Mouse (Mus musculus) heart, postnatal 0 days (tissue): ENCODE measurements around the gene Serinc5. TPM values are rescaled to one million over a fixed set of nuclear protein-coding genes. Genes with fewer than 3 reads are reported as not detected.

Source experiments
- ATAC-seq: fragments of 200-750 bp; cut with Nextera tagmentation; 2 replicates; pipeline ENCODE4 v1.8.0; 2017; ENCODE audit warnings: low read depth, moderate number of reproducible peaks, moderate library complexity; ENCODE audit not compliant: insufficient read depth
- DNase-seq: peaks from one replicate; pipeline ENCODE4 v3.0.0-alpha.2; 2016; ENCODE audit warnings: low spot score
- H3K27ac ChIP-seq: fragments of 300-500 bp; sonication (generic); 2 replicates; pipeline ENCODE4 v1.5.1; 2014; ENCODE audit warnings: low read depth, mild to moderate bottlenecking
- H3K27me3 ChIP-seq: fragments of 300-500 bp; sonication (generic); 2 replicates; pipeline ENCODE4 v1.6.1; 2014; ENCODE audit warnings: low read length, mixed read lengths; ENCODE audit not compliant: control insufficient read depth, insufficient read depth
- H3K36me3 ChIP-seq: fragments of 300-500 bp; sonication (generic); replicated peaks from 2 replicates; pipeline ENCODE4 v1.6.1; 2014; ENCODE audit warnings: low read length, mixed read lengths; ENCODE audit not compliant: control insufficient read depth, insufficient read depth
- H3K4me1 ChIP-seq: fragments of 300-500 bp; sonication (generic); 2 replicates; pipeline ENCODE4 v1.6.1; 2014; ENCODE audit warnings: antibody characterized with exemption; ENCODE audit not compliant: control insufficient read depth, insufficient read depth
- H3K4me2 ChIP-seq: fragments of 300-500 bp; sonication (generic); 2 replicates; pipeline ENCODE4 v1.6.1; 2014; ENCODE audit warnings: low read depth, mild to moderate bottlenecking, low read length, moderate library complexity
- H3K4me3 ChIP-seq: fragments of 300-500 bp; sonication (generic); 2 replicates; pipeline ENCODE4 v1.5.1; 2014; ENCODE audit warnings: low read depth, low read length
- H3K9ac ChIP-seq: fragments of 300-500 bp; sonication (generic); replicated peaks from 2 replicates; pipeline ENCODE4 v1.6.1; 2014; ENCODE audit warnings: low read depth, low read length, mixed read lengths
- H3K9me3 ChIP-seq: fragments of 300-500 bp; sonication (generic); replicated peaks from 2 replicates; pipeline ENCODE4 v1.6.1; 2016; ENCODE audit warnings: low read length; ENCODE audit not compliant: control insufficient read depth
- CTCF ChIP-seq: IDR thresholded peaks from 2 replicates; pipeline ENCODE4 v1.5.1; 2016; ENCODE audit warnings: antibody characterized with exemption, control low read depth, low read depth
- EP300 ChIP-seq: IDR thresholded peaks from 2 replicates; pipeline ENCODE4 v1.6.1; 2016; ENCODE audit warnings: antibody characterized with exemption, low read depth
- WGBS: fragments of 180-500 bp; shearing (Covaris S2); extraction: QIAGEN DNeasy Blood & Tissue Kit; methylation state at CpG from one replicate; pipeline ENCODE4 v1.1.7; 2014; 5-methylcytosine and 5-hydroxymethylcytosine counted together
- polyA plus RNA-seq: library from polyadenylated mRNA; unstranded; fragments of >200 nt; fragmentation: Nextera tagmentation; extraction: Ambion mirVana; gene quantifications from 2 replicates; pipeline ENCODE4 v1.2.1, GENCODE M21; 2015
- total RNA-seq: library from RNA; depleted of rRNA; stranded (reverse); fragments of >200 nt; gene quantifications from 2 replicates; pipeline ENCODE4 v1.2.3, GENCODE M21; 2014; ENCODE audit warnings: low replicate concordance

Gene Serinc5
- total and polyA plus RNA-seq, 2 experiments from 2014 or later = 9.8 to 28.2 TPM

DNA sequence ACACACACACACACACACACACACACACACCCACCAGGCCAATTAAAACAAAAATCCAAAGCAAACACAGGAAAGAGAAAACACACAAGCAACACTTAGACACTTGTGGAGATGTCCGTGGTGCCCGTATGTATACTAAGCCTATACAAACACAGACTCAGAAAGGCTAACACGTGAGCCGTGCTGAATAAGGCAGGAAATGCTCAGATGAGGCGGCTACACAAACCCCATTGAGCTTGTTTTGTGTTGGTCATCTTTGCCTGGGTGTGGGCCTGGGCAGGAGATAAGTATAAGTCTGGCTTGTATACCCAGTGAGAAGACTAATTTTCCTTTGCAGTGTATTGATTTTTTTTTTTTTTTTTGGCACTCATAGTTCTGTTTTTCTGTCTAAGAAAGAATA lies 91.1 kb downstream of the Serinc5 start:
- H3K9me3 ChIP-seq = no peaks in the 10 kb centered on the region
- no peak overlapping the region for H3K4me3 ChIP-seq
- no peak for DNase-seq
- H3K4me2 ChIP-seq = no peak overlapping the region
- H3K27me3 ChIP-seq = no peaks in the 10 kb centered on the region
- H3K9ac ChIP-seq = no peak overlapping the region
- ATAC-seq = no peak
- H3K4me1 ChIP-seq = no peaks in the 10 kb centered on the region
- TF ChIP-seq CTCF (no peak), EP300 (no peak)
- WGBS = 66% methylated on average over 5 of the region's 5 CpGs
- H3K27ac ChIP-seq = no peak overlapping the region
- peaks cover 26% of the 10 kb centered on the region for H3K36me3 ChIP-seq

DNA sequence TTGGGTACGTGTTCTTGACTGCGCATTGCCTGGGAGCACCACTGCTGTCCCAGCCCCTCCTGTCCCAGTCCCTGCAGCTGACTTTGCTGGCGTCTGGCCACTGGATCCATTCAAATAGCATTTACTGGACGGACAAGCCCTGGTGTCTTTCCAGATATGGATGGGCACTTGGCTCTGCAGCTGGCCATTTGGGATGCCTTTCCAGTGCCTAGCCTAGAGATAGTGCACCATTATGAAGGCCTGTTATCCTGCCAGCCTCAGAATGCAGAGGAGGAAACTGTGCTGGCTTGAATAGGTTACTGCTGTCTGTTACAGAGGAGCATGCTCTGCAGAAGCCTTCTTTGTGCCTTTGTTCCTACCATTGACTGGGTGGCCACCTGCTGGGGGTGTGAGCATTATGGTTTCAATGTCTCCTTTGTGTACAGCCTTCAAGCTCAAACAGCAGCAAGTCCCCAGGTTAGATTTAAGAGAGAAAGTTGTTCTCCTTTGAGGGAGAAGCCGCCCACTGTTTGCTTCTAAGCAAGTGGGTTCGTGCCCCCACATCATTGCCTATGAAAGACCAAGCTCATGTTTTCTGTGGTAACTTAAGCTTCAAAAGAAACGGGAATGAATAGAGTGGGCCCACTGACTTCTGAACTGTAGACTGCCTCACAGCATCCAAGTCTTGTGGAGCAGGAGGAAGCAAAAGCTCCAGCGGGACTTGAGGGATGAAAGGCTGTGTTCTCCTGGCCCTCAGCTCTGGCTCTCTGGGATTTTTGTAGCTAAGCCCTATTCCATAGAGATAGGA lies 92.5 kb downstream of the Serinc5 start:
- TF ChIP-seq EP300 (no peak), CTCF (peak; percentile 35)
- no peak overlapping the region for H3K4me2 ChIP-seq
- ATAC-seq (peak; percentile 30), DNase-seq (peak; percentile 17)
- H3K27me3 ChIP-seq = no peaks in the 10 kb centered on the region
- no peak overlapping the region for H3K9ac ChIP-seq
- no peaks in the 10 kb centered on the region for H3K9me3 ChIP-seq
- 67% methylated on average over 8 of the region's 8 CpGs for WGBS
- H3K4me1 ChIP-seq = no peaks in the 10 kb centered on the region
- no peak overlapping the region for H3K4me3 ChIP-seq
- H3K36me3 ChIP-seq = peaks cover 39% of the 10 kb centered on the region
- H3K27ac ChIP-seq = no peak overlapping the region

DNA sequence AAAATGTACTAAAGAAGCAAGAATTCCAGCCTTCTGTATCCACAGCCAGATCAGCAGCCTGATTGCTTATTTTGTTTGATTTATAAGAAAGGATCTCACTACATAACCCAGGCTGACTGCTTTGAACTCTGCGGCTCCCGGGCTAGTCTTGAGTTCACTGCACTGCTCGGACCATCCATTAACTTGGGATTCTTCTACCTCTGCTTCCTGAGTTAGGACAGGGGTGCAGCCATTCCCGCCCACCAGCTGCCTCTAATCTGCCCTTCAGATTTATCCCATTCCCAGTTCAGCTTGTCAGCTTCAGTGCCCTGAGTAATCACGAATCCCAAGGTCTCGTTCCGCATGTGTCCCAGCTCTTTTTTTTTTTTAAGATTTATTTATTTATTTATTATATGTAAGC lies 93.3 kb downstream of the Serinc5 start:
- no peak for DNase-seq
- Histone ChIP-seq H3K27me3 (no peaks in the 10 kb centered on the region), H3K4me1 (no peaks in the 10 kb centered on the region), H3K4me3 (no peak overlapping the region), H3K9ac (no peak overlapping the region), H3K27ac (no peak overlapping the region), H3K4me2 (no peak overlapping the region), H3K36me3 (peaks cover 47% of the 10 kb centered on the region), H3K9me3 (no peaks in the 10 kb centered on the region)
- ATAC-seq = no peak
- TF ChIP-seq EP300 (no peak), CTCF (no peak)
- 92% methylated on average over 7 of the region's 7 CpGs for WGBS

DNA sequence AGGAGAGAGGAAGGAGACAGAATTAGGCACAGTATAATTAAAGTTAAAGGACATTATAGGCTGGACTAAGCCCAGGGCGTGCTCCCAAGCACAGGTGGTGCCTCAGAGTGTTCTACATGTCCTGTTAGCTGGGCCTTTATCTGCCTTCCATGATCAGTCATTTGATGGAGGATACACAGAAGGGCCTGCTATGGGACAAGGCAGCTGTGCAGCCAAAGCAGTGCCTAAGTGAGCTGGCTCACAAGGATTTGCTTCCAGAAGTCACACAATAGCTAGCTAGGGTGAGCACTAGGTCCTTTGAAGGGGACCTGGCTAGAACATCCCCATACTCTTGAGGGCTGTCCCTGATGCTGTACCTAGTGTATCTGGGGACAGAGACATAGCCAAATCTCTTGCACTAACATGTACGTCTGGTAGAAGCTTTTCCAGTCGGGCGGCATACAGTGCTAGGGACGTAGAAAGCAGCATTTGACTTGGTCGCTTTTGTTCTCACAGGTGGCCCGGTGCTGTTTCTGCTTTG lies 94.2 kb downstream of the Serinc5 start:
- no peaks in the 10 kb centered on the region for H3K4me1 ChIP-seq
- ATAC-seq = no peak
- H3K4me3 ChIP-seq = no peak overlapping the region
- no peak for DNase-seq
- H3K36me3 ChIP-seq = peaks cover 48% of the 10 kb centered on the region
- no peak overlapping the region for H3K9ac ChIP-seq
- WGBS = 95% methylated on average over 7 of the region's 7 CpGs
- TF ChIP-seq CTCF (no peak), EP300 (no peak)
- no peaks in the 10 kb centered on the region for H3K27me3 ChIP-seq
- H3K27ac ChIP-seq = no peak overlapping the region
- H3K4me2 ChIP-seq = no peak overlapping the region
- H3K9me3 ChIP-seq = no peaks in the 10 kb centered on the region

GRCm38 (mm10) chr13:92706342-92707061 lies 95.6 kb downstream of the Serinc5 start:
- TF ChIP-seq CTCF = no peak
- TF ChIP-seq EP300 = no peak
- Histone ChIP-seq H3K9ac (no peak overlapping the region), H3K4me1 (no peaks in the 10 kb centered on the region), H3K36me3 (peaks cover 34% of the 10 kb centered on the region), H3K4me3 (no peak overlapping the region), H3K27me3 (no peaks in the 10 kb centered on the region), H3K9me3 (no peaks in the 10 kb centered on the region), H3K27ac (no peak overlapping the region), H3K4me2 (no peak overlapping the region)
- no peak for DNase-seq
- ATAC-seq = no peak
- WGBS = 71% methylated on average over 9 of the region's 9 CpGs
